Mouse (Mus musculus): ENCODE measurements at regions not wholly inside any gene's neighbourhood (a gene's known extent, or its start where the extent isn't known, plus 50 kb on each side); places are given as distances from the start of the nearest gene placed in this dataset.

- Histone ChIP-seq H3K4me1 (ENCODE audit: control insufficient read depth, insufficient read depth, low read length) (no peaks in the 10 kb centered on the region), H3K4me3 (ENCODE audit: insufficient read depth, low read depth, low read length) (no peak overlapping the region), H3K9ac (ENCODE audit: low read depth, low read length) (no peak overlapping the region), H3K27ac (replicated peaks; ENCODE audit: insufficient read depth, low read depth, low read length) (no peak overlapping the region), H3K36me3 (ENCODE audit: control insufficient read depth, insufficient read depth, low read length) (no peaks in the 10 kb centered on the region), H3K79me2 (ENCODE audit: control insufficient read depth, insufficient read depth, low read length) (no peaks in the 10 kb centered on the region), H3K27me3 (ENCODE audit: control insufficient read depth, insufficient read depth, low read length) (no peaks in the 10 kb centered on the region)
- TF ChIP-seq POLR2A (IDR thresholded peaks at IDR 0.05; ENCODE audit: extremely low read depth, insufficient read depth, low read length) (no peak), CTCF (IDR thresholded peaks at IDR 0.05; ENCODE audit: low read depth, low read length) (no peak)
- 83% methylated on average over 4 of the region's 4 CpGs for WGBS
- DNase-seq (ENCODE audit: extremely low read depth, low read depth, low spot score): no peak
These were observed 186.5 kb downstream of the Lmo4 start for GRCm38 (mm10) chr3:144018559-144018958.

GRCm38 (mm10) chr3:144015236-144015635 is 189.8 kb downstream of the Lmo4 start:
- Histone ChIP-seq H3K9ac (ENCODE audit: low read depth, low read length) (no peak overlapping the region), H3K4me3 (ENCODE audit: insufficient read depth, low read depth, low read length) (no peak overlapping the region), H3K36me3 (ENCODE audit: control insufficient read depth, insufficient read depth, low read length) (no peaks in the 10 kb centered on the region), H3K27ac (replicated peaks; ENCODE audit: insufficient read depth, low read depth, low read length) (no peak overlapping the region), H3K27me3 (ENCODE audit: control insufficient read depth, insufficient read depth, low read length) (no peaks in the 10 kb centered on the region), H3K79me2 (ENCODE audit: control insufficient read depth, insufficient read depth, low read length) (no peaks in the 10 kb centered on the region), H3K4me1 (ENCODE audit: control insufficient read depth, insufficient read depth, low read length) (no peaks in the 10 kb centered on the region)
- TF ChIP-seq POLR2A (IDR thresholded peaks at IDR 0.05; ENCODE audit: extremely low read depth, insufficient read depth, low read length) (no peak), CTCF (IDR thresholded peaks at IDR 0.05; ENCODE audit: low read depth, low read length) (no peak)
- 81% methylated on average over 3 of the region's 3 CpGs for WGBS
- DNase-seq (ENCODE audit: extremely low read depth, low read depth, low spot score): no peak

- Histone ChIP-seq H3K79me2 (ENCODE audit: control insufficient read depth, insufficient read depth, low read length) (no peaks in the 10 kb centered on the region), H3K27ac (replicated peaks; ENCODE audit: insufficient read depth, low read depth, low read length) (no peak overlapping the region), H3K27me3 (ENCODE audit: control insufficient read depth, insufficient read depth, low read length) (no peaks in the 10 kb centered on the region), H3K9ac (ENCODE audit: low read depth, low read length) (no peak overlapping the region), H3K4me3 (ENCODE audit: insufficient read depth, low read depth, low read length) (no peak overlapping the region), H3K36me3 (ENCODE audit: control insufficient read depth, insufficient read depth, low read length) (no peaks in the 10 kb centered on the region), H3K4me1 (ENCODE audit: control insufficient read depth, insufficient read depth, low read length) (no peaks in the 10 kb centered on the region)
- 79% methylated on average over 8 of the region's 8 CpGs for WGBS
- no peak for DNase-seq (ENCODE audit: extremely low read depth, low read depth, low spot score)
- TF ChIP-seq CTCF (IDR thresholded peaks at IDR 0.05; ENCODE audit: low read depth, low read length) (no peak), POLR2A (IDR thresholded peaks at IDR 0.05; ENCODE audit: extremely low read depth, insufficient read depth, low read length) (no peak)
These were observed 191.4 kb downstream of the Lmo4 start for GRCm38 (mm10) chr3:144013481-144014125.

GRCm38 (mm10) chr3:144012820-144013219 is 192.2 kb downstream of the Lmo4 start:
- Histone ChIP-seq H3K4me1 (ENCODE audit: control insufficient read depth, insufficient read depth, low read length) (no peaks in the 10 kb centered on the region), H3K79me2 (ENCODE audit: control insufficient read depth, insufficient read depth, low read length) (no peaks in the 10 kb centered on the region), H3K27me3 (ENCODE audit: control insufficient read depth, insufficient read depth, low read length) (no peaks in the 10 kb centered on the region), H3K4me3 (ENCODE audit: insufficient read depth, low read depth, low read length) (no peak overlapping the region), H3K27ac (replicated peaks; ENCODE audit: insufficient read depth, low read depth, low read length) (no peak overlapping the region), H3K36me3 (ENCODE audit: control insufficient read depth, insufficient read depth, low read length) (no peaks in the 10 kb centered on the region), H3K9ac (ENCODE audit: low read depth, low read length) (no peak overlapping the region)
- no peak for DNase-seq (ENCODE audit: extremely low read depth, low read depth, low spot score)
- no peak for TF ChIP-seq POLR2A (IDR thresholded peaks at IDR 0.05; ENCODE audit: extremely low read depth, insufficient read depth, low read length)
- TF ChIP-seq CTCF (IDR thresholded peaks at IDR 0.05; ENCODE audit: low read depth, low read length): no peak
- 64% methylated on average over 6 of the region's 6 CpGs for WGBS

- TF ChIP-seq POLR2A (IDR thresholded peaks at IDR 0.05; ENCODE audit: extremely low read depth, insufficient read depth, low read length) (no peak), CTCF (IDR thresholded peaks at IDR 0.05; ENCODE audit: low read depth, low read length) (no peak)
- no peak overlapping the region for H3K4me3 ChIP-seq (ENCODE audit: insufficient read depth, low read depth, low read length)
- no peaks in the 10 kb centered on the region for H3K4me1 ChIP-seq (ENCODE audit: control insufficient read depth, insufficient read depth, low read length)
- H3K36me3 ChIP-seq (ENCODE audit: control insufficient read depth, insufficient read depth, low read length): no peaks in the 10 kb centered on the region
- no peaks in the 10 kb centered on the region for H3K27me3 ChIP-seq (ENCODE audit: control insufficient read depth, insufficient read depth, low read length)
- WGBS: 43% methylated on average over 3 of the region's 3 CpGs
- H3K9ac ChIP-seq (ENCODE audit: low read depth, low read length): no peak overlapping the region
- H3K79me2 ChIP-seq (ENCODE audit: control insufficient read depth, insufficient read depth, low read length): no peaks in the 10 kb centered on the region
- no peak for DNase-seq (ENCODE audit: extremely low read depth, low read depth, low spot score)
- no peak overlapping the region for H3K27ac ChIP-seq (replicated peaks; ENCODE audit: insufficient read depth, low read depth, low read length)
These were observed 192.8 kb downstream of the Lmo4 start for GRCm38 (mm10) chr3:144012173-144012572.

- Histone ChIP-seq H3K36me3 (ENCODE audit: control insufficient read depth, insufficient read depth, low read length) (no peaks in the 10 kb centered on the region), H3K4me3 (ENCODE audit: insufficient read depth, low read depth, low read length) (no peak overlapping the region), H3K27me3 (ENCODE audit: control insufficient read depth, insufficient read depth, low read length) (no peaks in the 10 kb centered on the region), H3K79me2 (ENCODE audit: control insufficient read depth, insufficient read depth, low read length) (no peaks in the 10 kb centered on the region), H3K9ac (ENCODE audit: low read depth, low read length) (no peak overlapping the region), H3K4me1 (ENCODE audit: control insufficient read depth, insufficient read depth, low read length) (no peaks in the 10 kb centered on the region), H3K27ac (replicated peaks; ENCODE audit: insufficient read depth, low read depth, low read length) (no peak overlapping the region)
- TF ChIP-seq CTCF (IDR thresholded peaks at IDR 0.05; ENCODE audit: low read depth, low read length) (no peak), POLR2A (IDR thresholded peaks at IDR 0.05; ENCODE audit: extremely low read depth, insufficient read depth, low read length) (no peak)
- WGBS: 61% methylated on average over 12 of the region's 12 CpGs
- peak; percentile 3 for DNase-seq (ENCODE audit: extremely low read depth, low read depth, low spot score)
These were observed 193.5 kb downstream of the Lmo4 start for GRCm38 (mm10) chr3:144011456-144012025.

All from liver, adult 2 months (tissue).